Mouse (Mus musculus): ENCODE data around the gene Azin2. TPM values are rescaled to one million over a fixed set of nuclear protein-coding genes. Genes with fewer than 3 reads are reported as not detected.

Azin2 gene
- polyA plus RNA-seq, 1 experiment from 2014 or later, result 5.8 TPM

- Histone ChIP-seq H3K27me3 (replicated peaks; ENCODE audit: control insufficient read depth, insufficient read depth, low read length) (peaks cover 37% of the 10 kb centered on the region), H3K9ac (ENCODE audit: low read depth, low read length) (no peak overlapping the region), H3K27ac (ENCODE audit: low read depth, low read length) (no peak overlapping the region), H3K4me1 (replicated peaks; ENCODE audit: control insufficient read depth, insufficient read depth, low read length) (peaks cover 7% of the 10 kb centered on the region; the same call in 1 of the 2 replicates), H3K36me3 (ENCODE audit: control insufficient read depth, insufficient read depth, low read length) (no peaks in the 10 kb centered on the region), H3K4me3 (ENCODE audit: low read depth, low read length) (no peak overlapping the region), H3K9me3 (ENCODE audit: control insufficient read depth, low read length) (no peaks in the 10 kb centered on the region), H3K4me2 (no peak overlapping the region)
- WGBS, result 72% methylated on average over 8 of the region's 8 CpGs
- no peak for ATAC-seq (replicated peaks; ENCODE audit: low FRiP score)
- no peak for DNase-seq (ENCODE audit: low spot score)
Measured at GRCm38 (mm10) chr4:128958849-128959248, 3.4 kb downstream of the Azin2 start.

- H3K9ac ChIP-seq (ENCODE audit: low read depth, low read length), result no peak overlapping the region
- no peak overlapping the region for H3K27ac ChIP-seq (ENCODE audit: low read depth, low read length)
- WGBS, result 76% methylated on average over 11 of the region's 11 CpGs
- no peak overlapping the region for H3K4me2 ChIP-seq
- H3K27me3 ChIP-seq (replicated peaks; ENCODE audit: control insufficient read depth, insufficient read depth, low read length), result peaks cover 35% of the 10 kb centered on the region
- H3K4me3 ChIP-seq (ENCODE audit: low read depth, low read length), result no peak overlapping the region
- H3K36me3 ChIP-seq (ENCODE audit: control insufficient read depth, insufficient read depth, low read length), result no peaks in the 10 kb centered on the region
- H3K9me3 ChIP-seq (ENCODE audit: control insufficient read depth, low read length), result no peaks in the 10 kb centered on the region
- no peak for DNase-seq (ENCODE audit: low spot score)
- no peak for ATAC-seq (replicated peaks; ENCODE audit: low FRiP score)
- peaks cover 7% of the 10 kb centered on the region; the same call in 1 of the 2 replicates for H3K4me1 ChIP-seq (replicated peaks; ENCODE audit: control insufficient read depth, insufficient read depth, low read length)
Measured at GRCm38 (mm10) chr4:128958156-128958555, 4.1 kb downstream of the Azin2 start.

- Histone ChIP-seq H3K9ac (ENCODE audit: low read depth, low read length) (no peak overlapping the region), H3K9me3 (ENCODE audit: control insufficient read depth, low read length) (no peaks in the 10 kb centered on the region), H3K4me1 (replicated peaks; ENCODE audit: control insufficient read depth, insufficient read depth, low read length) (peaks cover 4% of the 10 kb centered on the region; the same call in 1 of the 2 replicates), H3K36me3 (ENCODE audit: control insufficient read depth, insufficient read depth, low read length) (no peaks in the 10 kb centered on the region), H3K4me2 (no peak overlapping the region), H3K4me3 (ENCODE audit: low read depth, low read length) (no peak overlapping the region), H3K27ac (ENCODE audit: low read depth, low read length) (no peak overlapping the region), H3K27me3 (replicated peaks; ENCODE audit: control insufficient read depth, insufficient read depth, low read length) (peaks cover 27% of the 10 kb centered on the region)
- 45% methylated on average over 11 of the region's 11 CpGs for WGBS
- ATAC-seq (replicated peaks; ENCODE audit: low FRiP score), result 0 out of 2 replicates have a peak, but pooled peaks have one; percentile 40
- DNase-seq (ENCODE audit: low spot score), result no peak
Measured at GRCm38 (mm10) chr4:128957155-128957911, 4.9 kb downstream of the Azin2 start.

- Histone ChIP-seq H3K9ac (ENCODE audit: low read depth, low read length) (no peak overlapping the region), H3K27me3 (replicated peaks; ENCODE audit: control insufficient read depth, insufficient read depth, low read length) (peaks cover 5% of the 10 kb centered on the region), H3K4me1 (replicated peaks; ENCODE audit: control insufficient read depth, insufficient read depth, low read length) (peaks cover 3% of the 10 kb centered on the region; the same call in 1 of the 2 replicates), H3K36me3 (ENCODE audit: control insufficient read depth, insufficient read depth, low read length) (no peaks in the 10 kb centered on the region), H3K4me2 (no peak overlapping the region), H3K9me3 (ENCODE audit: control insufficient read depth, low read length) (no peaks in the 10 kb centered on the region), H3K27ac (ENCODE audit: low read depth, low read length) (no peak overlapping the region), H3K4me3 (ENCODE audit: low read depth, low read length) (no peak overlapping the region)
- ATAC-seq (replicated peaks; ENCODE audit: low FRiP score) (no peak), DNase-seq (ENCODE audit: low spot score) (no peak)
- 78% methylated on average over 5 of the region's 5 CpGs for WGBS
Measured at GRCm38 (mm10) chr4:128953851-128954250, 8.4 kb downstream of the Azin2 start.

- peaks cover 3% of the 10 kb centered on the region for H3K4me1 ChIP-seq (replicated peaks; ENCODE audit: control insufficient read depth, insufficient read depth, low read length)
- DNase-seq (ENCODE audit: low spot score) (no peak), ATAC-seq (replicated peaks; ENCODE audit: low FRiP score) (no peak)
- H3K9ac ChIP-seq (ENCODE audit: low read depth, low read length), result no peak overlapping the region
- H3K36me3 ChIP-seq (ENCODE audit: control insufficient read depth, insufficient read depth, low read length), result no peaks in the 10 kb centered on the region
- H3K4me3 ChIP-seq (ENCODE audit: low read depth, low read length), result no peak overlapping the region
- H3K27me3 ChIP-seq (replicated peaks; ENCODE audit: control insufficient read depth, insufficient read depth, low read length), result peaks cover 5% of the 10 kb centered on the region
- no peak overlapping the region for H3K4me2 ChIP-seq
- no peaks in the 10 kb centered on the region for H3K9me3 ChIP-seq (ENCODE audit: control insufficient read depth, low read length)
- H3K27ac ChIP-seq (ENCODE audit: low read depth, low read length), result no peak overlapping the region
- 76% methylated on average over 5 of the region's 5 CpGs for WGBS
Measured at GRCm38 (mm10) chr4:128950461-128950860, 11.8 kb downstream of the Azin2 start.

- WGBS, result 30% methylated on average over 15 of the region's 15 CpGs
- Histone ChIP-seq H3K4me2 (no peak overlapping the region), H3K9me3 (ENCODE audit: control insufficient read depth, low read length) (no peaks in the 10 kb centered on the region), H3K4me1 (replicated peaks; ENCODE audit: control insufficient read depth, insufficient read depth, low read length) (peaks cover 3% of the 10 kb centered on the region), H3K4me3 (ENCODE audit: low read depth, low read length) (no peak overlapping the region), H3K9ac (ENCODE audit: low read depth, low read length) (no peak overlapping the region), H3K27ac (ENCODE audit: low read depth, low read length) (no peak overlapping the region), H3K27me3 (replicated peaks; ENCODE audit: control insufficient read depth, insufficient read depth, low read length) (peaks cover 5% of the 10 kb centered on the region; the same call in 1 of the 2 replicates), H3K36me3 (ENCODE audit: control insufficient read depth, insufficient read depth, low read length) (no peaks in the 10 kb centered on the region)
- DNase-seq (ENCODE audit: low spot score) (no peak), ATAC-seq (replicated peaks; ENCODE audit: low FRiP score) (no peak)
Measured at GRCm38 (mm10) chr4:128949470-128950005, 12.7 kb downstream of the Azin2 start.

- DNase-seq (ENCODE audit: low spot score) (no peak), ATAC-seq (replicated peaks; ENCODE audit: low FRiP score) (no peak)
- H3K4me2 ChIP-seq, result no peak overlapping the region
- H3K27me3 ChIP-seq (replicated peaks; ENCODE audit: control insufficient read depth, insufficient read depth, low read length), result peaks cover 5% of the 10 kb centered on the region; the same call in 1 of the 2 replicates
- no peaks in the 10 kb centered on the region for H3K36me3 ChIP-seq (ENCODE audit: control insufficient read depth, insufficient read depth, low read length)
- no peak overlapping the region for H3K4me3 ChIP-seq (ENCODE audit: low read depth, low read length)
- H3K27ac ChIP-seq (ENCODE audit: low read depth, low read length), result no peak overlapping the region
- 24% methylated on average over 6 of the region's 6 CpGs for WGBS
- peaks cover 3% of the 10 kb centered on the region for H3K4me1 ChIP-seq (replicated peaks; ENCODE audit: control insufficient read depth, insufficient read depth, low read length)
- no peak overlapping the region for H3K9ac ChIP-seq (ENCODE audit: low read depth, low read length)
- no peaks in the 10 kb centered on the region for H3K9me3 ChIP-seq (ENCODE audit: control insufficient read depth, low read length)
Measured at GRCm38 (mm10) chr4:128948137-128948674, 14.0 kb downstream of the Azin2 start.

- H3K4me2 ChIP-seq, result 0 out of 2 replicates have a peak overlapping the region, but pooled peaks have one; percentile 7
- no peak for DNase-seq (ENCODE audit: low spot score)
Measured at GRCm38 (mm10) chr4:128947326-128947933, 14.8 kb downstream of the Azin2 start.

More at GRCm38 (mm10) chr4:128947326-128947933, 14.8 kb downstream of the Azin2 start:
- Histone ChIP-seq H3K27ac (ENCODE audit: low read depth, low read length) (no peak overlapping the region), H3K9ac (ENCODE audit: low read depth, low read length) (no peak overlapping the region), H3K36me3 (ENCODE audit: control insufficient read depth, insufficient read depth, low read length) (no peaks in the 10 kb centered on the region), H3K4me3 (ENCODE audit: low read depth, low read length) (no peak overlapping the region), H3K27me3 (replicated peaks; ENCODE audit: control insufficient read depth, insufficient read depth, low read length) (peaks cover 5% of the 10 kb centered on the region; the same call in 1 of the 2 replicates), H3K9me3 (ENCODE audit: control insufficient read depth, low read length) (no peaks in the 10 kb centered on the region), H3K4me1 (replicated peaks; ENCODE audit: control insufficient read depth, insufficient read depth, low read length) (peaks cover 3% of the 10 kb centered on the region)
- WGBS, result 15% methylated on average over 18 of the region's 18 CpGs
- peak; percentile 64 for ATAC-seq (replicated peaks; ENCODE audit: low FRiP score)
